Mouse (Mus musculus) megakaryocyte-erythroid progenitor cell, adult 5-6 weeks (primary cell): ENCODE data around the gene Anapc2. TPM values are rescaled to one million over a fixed set of nuclear protein-coding genes. Genes with fewer than 3 reads are reported as not detected.

ENCODE experiments used
- ATAC-seq: replicated peaks from 2 replicates; pipeline ENCODE4 v1.8.0; 2016; ENCODE audit warnings: mild to moderate bottlenecking, inconsistent platforms; ENCODE audit not compliant: severe bottlenecking, poor library complexity, low FRiP score, low TSS enrichment
- total RNA-seq, 2 experiments: library from RNA; stranded (forward) in 1 of 2; stranded (reverse) in 1 of 2; fragments of 200-1000, 215-1000 nt in 1 of 2; fragments of >200 nt in 1 of 2; fragmentation: Nextera tagmentation in 1 of 2; gene quantifications; 2 replicates each; pipeline ENCODE4 v1.2.3; 2014 to 2017

The Anapc2 gene
- total RNA-seq, 2 experiments from 2014 or later = 39.0 to 56.6 TPM

GRCm38 (mm10) chr2:25292054-25292544 is 19.8 kb downstream of the Anapc2 start:
- ATAC-seq = no peak

DNA sequence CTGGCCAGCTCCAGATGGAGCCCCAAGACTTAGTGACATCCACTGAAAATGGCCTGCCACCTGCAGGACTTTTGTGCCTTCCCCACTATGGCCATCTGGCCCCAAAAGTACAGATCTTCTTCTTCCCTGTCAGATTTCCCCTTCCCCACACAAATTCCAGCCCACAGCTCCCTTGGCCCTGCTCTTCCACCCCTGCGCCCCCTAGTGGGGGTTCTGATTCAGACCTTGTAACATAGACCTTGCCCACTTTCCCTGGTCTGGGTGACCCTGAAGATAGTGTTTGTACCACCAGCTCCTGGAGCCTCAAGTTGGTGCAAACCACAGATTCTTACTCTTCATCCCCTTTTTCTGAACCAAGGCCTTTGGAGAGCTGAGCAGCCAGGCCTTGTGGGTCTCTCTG is 20.6 kb downstream of the Anapc2 start:
- peak; percentile 48; the same call in 1 of the 2 replicates for ATAC-seq

GRCm38 (mm10) chr2:25293706-25294105 is 21.4 kb downstream of the Anapc2 start:
- no peak for ATAC-seq

GRCm38 (mm10) chr2:25297093-25297492 is 24.8 kb downstream of the Anapc2 start:
- ATAC-seq = no peak

DNA sequence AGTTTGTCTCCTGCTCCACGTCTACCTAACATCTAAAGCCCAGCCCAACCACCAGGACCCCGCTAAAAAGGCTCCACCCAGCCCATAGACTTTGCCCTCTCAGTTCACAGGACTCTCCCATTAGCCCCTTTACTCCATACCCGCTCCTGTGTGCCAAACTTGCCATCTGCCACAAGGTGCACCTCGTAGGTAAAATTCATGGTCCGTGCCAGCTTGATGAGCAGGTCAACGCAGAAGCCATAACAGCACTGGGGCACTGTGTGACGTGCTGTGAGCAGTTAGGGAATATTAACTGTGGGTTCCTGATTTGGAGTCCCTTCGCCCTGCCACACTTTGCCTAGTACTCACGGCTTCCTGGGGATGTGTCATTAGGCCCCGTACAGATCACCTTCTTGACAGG is 25.8 kb downstream of the Anapc2 start:
- ATAC-seq = no peak

- no peak for ATAC-seq
Measured at GRCm38 (mm10) chr2:25303452-25303851, 31.2 kb downstream of the Anapc2 start.

DNA sequence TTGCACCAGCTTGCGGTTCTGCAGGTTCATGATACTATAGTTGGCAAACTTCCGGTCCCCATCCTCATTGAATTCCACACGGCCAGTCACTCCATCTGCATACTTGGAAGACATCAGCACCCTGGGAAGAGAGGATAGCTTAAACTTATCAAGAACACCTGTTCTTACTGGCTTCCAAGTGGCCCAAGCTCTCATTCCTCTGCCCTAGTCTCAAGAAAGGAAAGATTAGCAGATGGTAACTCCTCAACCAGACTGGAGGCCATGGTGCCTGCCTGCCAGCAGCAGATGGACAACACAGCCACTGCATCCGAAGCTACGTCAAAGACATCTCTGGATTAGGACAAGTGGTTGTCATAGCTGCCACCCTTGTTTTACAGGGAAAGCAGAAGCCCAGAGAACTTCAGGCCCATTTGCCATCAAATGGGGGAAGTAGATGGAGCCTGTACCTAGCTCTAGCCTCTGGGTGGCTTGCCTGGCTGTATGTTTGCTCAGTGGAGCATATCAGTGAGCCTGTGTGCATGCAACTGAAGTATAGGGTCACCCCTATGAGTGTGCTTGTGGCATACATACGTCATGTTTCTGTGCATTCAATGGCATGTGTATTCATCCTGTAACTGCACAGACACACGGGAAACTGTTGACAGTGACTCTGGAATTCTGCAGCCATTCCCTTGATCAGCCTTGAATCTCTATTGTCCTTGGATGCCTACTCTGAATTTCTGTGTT is 31.8 kb downstream of the Anapc2 start:
- 0 out of 2 replicates have a peak, but pooled peaks have one; percentile 13 for ATAC-seq

GRCm38 (mm10) chr2:25304657-25305541 is 32.6 kb downstream of the Anapc2 start:
- peak; percentile 67 for ATAC-seq

- no peak for ATAC-seq
Measured at GRCm38 (mm10) chr2:25305587-25306359, 33.5 kb downstream of the Anapc2 start.

DNA sequence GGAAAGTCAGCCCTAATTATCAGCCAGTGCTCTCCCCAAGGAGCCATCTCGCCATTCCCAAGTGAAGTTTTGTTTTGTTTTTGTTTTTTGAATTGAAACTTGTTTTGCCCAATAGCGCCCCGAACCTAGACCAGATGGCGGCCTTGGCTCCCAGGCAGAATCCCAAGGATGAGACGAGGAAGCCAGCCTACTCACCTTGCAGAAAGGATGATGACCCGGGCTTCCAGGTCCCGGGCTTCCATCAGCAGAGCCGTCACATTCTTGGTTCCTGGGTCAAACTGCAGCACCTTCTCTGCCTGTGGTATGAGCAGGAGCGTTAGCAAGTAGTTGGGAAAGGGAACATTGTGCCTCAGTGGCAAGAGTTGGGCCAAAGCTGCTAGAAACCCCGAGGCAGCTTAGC is 37.9 kb downstream of the Anapc2 start:
- ATAC-seq = no peak

- no peak for ATAC-seq
Measured at GRCm38 (mm10) chr2:25310969-25311368, 38.7 kb downstream of the Anapc2 start.

GRCm38 (mm10) chr2:25311491-25311891 is 39.2 kb downstream of the Anapc2 start:
- no peak for ATAC-seq

DNA sequence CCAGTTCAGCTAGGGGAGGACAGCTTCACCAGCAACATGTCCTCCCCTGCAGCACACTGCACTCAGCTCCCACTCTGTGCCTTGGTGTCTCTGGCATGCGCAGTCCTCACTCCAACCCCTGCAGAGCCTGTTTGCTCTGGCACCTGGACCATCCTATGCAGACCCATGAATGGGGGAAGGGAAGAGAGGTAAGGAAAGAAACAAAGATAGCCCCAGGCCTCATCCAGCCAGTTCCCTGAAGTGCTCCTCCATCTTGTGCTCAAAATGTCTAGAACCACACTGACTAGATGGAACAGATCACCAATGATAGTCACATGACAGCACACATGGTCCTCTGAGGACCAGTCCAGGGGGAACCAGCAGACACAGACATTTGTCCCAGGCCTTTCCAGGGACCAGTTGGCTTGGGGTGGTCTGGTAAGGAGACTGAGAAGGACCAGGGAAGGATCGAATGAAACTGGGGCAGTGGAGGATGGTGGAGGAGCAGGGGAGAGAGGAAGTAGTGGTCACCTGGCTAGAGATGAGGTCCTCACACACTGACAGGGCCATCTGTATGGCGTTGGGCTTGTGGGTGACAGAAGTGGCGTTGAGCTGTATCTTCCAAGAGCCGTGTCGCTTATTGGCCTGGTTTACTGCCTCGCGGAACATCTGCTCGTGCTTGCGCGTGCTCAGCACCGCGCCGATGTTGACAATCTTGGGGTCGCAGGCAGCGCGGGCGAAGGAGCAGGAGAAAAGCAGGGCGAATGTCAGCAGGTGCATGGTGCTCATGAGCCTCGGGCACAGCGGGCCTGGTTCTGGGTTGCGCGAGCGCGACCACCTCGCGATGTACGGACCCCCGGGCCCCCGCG is 46.1 kb downstream of the Anapc2 start:
- peak; percentile 14; the same call in 1 of the 2 replicates for ATAC-seq

GRCm38 (mm10) chr2:25318971-25319773 is 46.9 kb downstream of the Anapc2 start, which contains the start of gene Grin1:
Gene Grin1, minus strand, starts transcription at chr2:25319187.
- peak; percentile 82 for ATAC-seq

GRCm38 (mm10) chr2:25320084-25320483 is 47.8 kb downstream of the Anapc2 start:
- no peak for ATAC-seq

GRCm38 (mm10) chr2:25326036-25326435 is 53.8 kb downstream of the Anapc2 start:
- no peak for ATAC-seq

DNA sequence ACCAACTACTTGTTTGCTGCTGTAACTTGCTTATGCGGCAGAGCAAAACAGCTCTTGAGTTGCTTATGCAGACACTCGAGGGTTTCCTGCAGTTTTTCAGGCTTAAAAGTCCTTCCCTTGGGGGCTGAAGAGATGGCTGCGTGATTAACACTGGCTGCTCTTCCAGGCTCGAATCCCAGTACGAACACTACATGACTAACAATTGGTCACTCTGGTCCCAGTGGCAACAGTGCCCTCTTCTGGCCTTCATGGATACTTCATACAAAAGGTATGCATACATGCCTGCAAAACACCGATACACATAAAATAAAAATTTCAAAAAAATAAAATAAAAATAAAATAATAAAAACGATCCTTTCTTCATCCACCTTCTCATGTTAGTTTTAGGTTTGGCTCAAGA is 56.2 kb downstream of the Anapc2 start:
- no peak for ATAC-seq

DNA sequence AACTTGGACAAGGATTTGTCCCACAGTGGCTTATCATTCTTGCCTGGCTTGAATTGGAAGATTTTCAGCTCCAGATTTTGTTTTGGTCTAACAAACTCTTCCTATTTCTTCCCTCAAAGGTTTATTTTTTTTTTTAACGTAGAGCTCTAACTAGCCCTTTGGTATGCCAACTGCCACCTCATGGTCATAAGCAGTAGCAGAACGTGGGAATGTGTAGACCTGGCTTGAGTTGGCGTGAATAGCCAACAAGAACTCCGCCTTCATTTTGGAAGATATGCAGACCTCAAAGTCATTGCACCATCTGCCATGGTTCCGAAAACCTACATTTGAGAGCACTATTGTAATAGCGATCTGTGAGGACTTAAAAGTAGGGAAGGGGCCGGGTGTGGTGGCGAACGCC is 59.2 kb downstream of the Anapc2 start:
- no peak for ATAC-seq
